Comparison of ENCODE assay signal across 22 mouse cellular contexts in the genomic region with DNA sequence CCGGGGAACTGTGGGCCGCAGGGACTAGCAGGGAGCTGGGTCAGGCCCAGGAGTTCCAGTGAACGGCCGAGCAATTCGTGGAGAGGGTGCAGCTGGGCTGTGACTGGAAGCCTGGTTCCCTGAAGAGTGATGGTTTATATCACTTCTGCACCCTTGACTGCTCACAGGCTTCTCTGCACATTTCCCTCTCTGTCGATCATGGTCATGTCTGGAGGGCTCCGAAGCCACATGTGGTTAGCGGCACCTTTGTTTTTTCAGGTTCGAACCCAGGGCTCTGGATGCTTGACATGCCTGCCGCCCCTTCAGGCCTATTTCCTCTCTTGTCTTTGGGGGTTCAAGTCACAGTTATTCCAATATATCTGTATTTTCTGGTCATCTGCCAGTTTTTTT. TPM values are rescaled to one million over a fixed set of nuclear protein-coding genes. Genes with fewer than 3 reads are reported as not detected.
DNase-seq lines count a peak whose midpoint lies in the region; ATAC-seq and TF ChIP-seq lines count a peak whose summit lies in the region.
"Had no signal": no experiment of that assay in that cellular context is flagged by ENCODE, and none has a peak within 500 bp of the region (broad histone marks: within the 10 kb centered on the region; RNA-seq: fewer than 3 reads in every experiment).

No protein-coding gene starts in this region.

- no peak for TF ChIP-seq CTCF in small intestine, adult 2 months (IDR thresholded peaks at IDR 0.05; ENCODE audit: extremely low read depth, insufficient read length, insufficient replicate concordance, low read depth, low read length)

- 0 out of 2 replicates have a peak overlapping the region, but pooled peaks have one; percentile 11 for H3K9ac ChIP-seq in hindbrain, embryonic 14.5 days
- peak overlapping the region; percentile 14; the same call in 1 of the 2 replicates for H3K9ac ChIP-seq in neural tube, embryonic 13.5 days
- no peak overlapping the region for H3K9ac ChIP-seq in ES-E14 (ENCODE audit: insufficient read depth, low read depth, low read length, poor library complexity, severe bottlenecking)
- H3K9ac ChIP-seq: forebrain, embryonic 13.5 days; lung, embryonic 14.5 days; midbrain, embryonic 12.5 days; neural tube, embryonic 12.5 days; stomach, embryonic 15.5 days had no signal

- H3K27me3 ChIP-seq in hindbrain, embryonic 14.5 days (ENCODE audit: control insufficient read depth, insufficient read depth, low read length): peaks cover 7% of the 10 kb centered on the region; the same call in 1 of the 2 replicates
- peaks cover 51% of the 10 kb centered on the region for H3K27me3 ChIP-seq in hindbrain, embryonic 10.5 days (ENCODE audit: insufficient read depth, poor library complexity, severe bottlenecking)
- peaks cover 45% of the 10 kb centered on the region for H3K27me3 ChIP-seq in neural tube, embryonic 13.5 days
- H3K27me3 ChIP-seq in small intestine, adult 2 months (ENCODE audit: control insufficient read depth, insufficient read depth, low read length): no peaks in the 10 kb centered on the region

- no peak for ATAC-seq in hindbrain, embryonic 14.5 days (ENCODE audit: low FRiP score)
- no peak for ATAC-seq in neural tube, embryonic 13.5 days (ENCODE audit: low read depth)
- ATAC-seq: forebrain, embryonic 13.5 days had no signal

- no peak for TF ChIP-seq POLR2A in small intestine, adult 2 months (IDR thresholded peaks at IDR 0.05; ENCODE audit: low read depth, low read length)

- no peaks in the 10 kb centered on the region for H3K4me1 ChIP-seq in hindbrain, embryonic 14.5 days (replicated peaks; ENCODE audit: control insufficient read depth, insufficient read depth, low read length)
- H3K4me1 ChIP-seq in hindbrain, embryonic 10.5 days (replicated peaks): peaks cover 16% of the 10 kb centered on the region; the same call in 1 of the 2 replicates
- H3K4me1 ChIP-seq in neural tube, embryonic 13.5 days (replicated peaks): no peaks in the 10 kb centered on the region
- H3K4me1 ChIP-seq in ES-E14 (ENCODE audit: control insufficient read depth in 2 of 2, insufficient read depth in 2 of 2, low read length in 2 of 2, poor library complexity in 1 of 2): no peaks in the 10 kb centered on the region
- H3K4me1 ChIP-seq in small intestine, adult 2 months (ENCODE audit: control insufficient read depth, insufficient read depth, insufficient read length, low read length): peaks cover 21% of the 10 kb centered on the region
- H3K4me1 ChIP-seq: forebrain, embryonic 13.5 days; neural tube, embryonic 12.5 days had no signal

- no peak overlapping the region for H3K4me3 ChIP-seq in hindbrain, embryonic 14.5 days (replicated peaks; ENCODE audit: low read length)
- H3K4me3 ChIP-seq in hindbrain, embryonic 10.5 days: no peak overlapping the region
- no peak overlapping the region for H3K4me3 ChIP-seq in neural tube, embryonic 13.5 days
- peak overlapping the region; percentile 20 to 54; a peak in 3 of 4 replicates for H3K4me3 ChIP-seq in ES-E14 (ENCODE audit: insufficient read depth in 1 of 2, low read depth in 1 of 2, low read length in 2 of 2, poor library complexity in 1 of 2, severe bottlenecking in 1 of 2)
- H3K4me3 ChIP-seq in small intestine, adult 2 months (ENCODE audit: low read depth, low read length): peak overlapping the region; percentile 35; the same call in 1 of the 2 replicates
- H3K4me3 ChIP-seq: forebrain, embryonic 13.5 days; midbrain, embryonic 12.5 days; neural tube, embryonic 12.5 days; stomach, embryonic 15.5 days had no signal

- WGBS in hindbrain, embryonic 14.5 days: 59% methylated on average over 10 of the region's 10 CpGs
- 60% methylated on average over 10 of the region's 10 CpGs for WGBS in hindbrain, embryonic 10.5 days
- 60% methylated on average over 10 of the region's 10 CpGs for WGBS in neural tube, embryonic 13.5 days
- 76% methylated on average over 10 of the region's 10 CpGs for WGBS in small intestine, adult 2 months

- H3K36me3 ChIP-seq in hindbrain, embryonic 14.5 days (replicated peaks; ENCODE audit: control insufficient read depth, insufficient read depth): no peaks in the 10 kb centered on the region
- H3K36me3 ChIP-seq in hindbrain, embryonic 10.5 days: no peaks in the 10 kb centered on the region
- no peaks in the 10 kb centered on the region for H3K36me3 ChIP-seq in neural tube, embryonic 13.5 days
- no peaks in the 10 kb centered on the region for H3K36me3 ChIP-seq in ES-E14 (ENCODE audit: control insufficient read depth, insufficient read depth, low read length, poor library complexity, severe bottlenecking)
- no peaks in the 10 kb centered on the region for H3K36me3 ChIP-seq in small intestine, adult 2 months (ENCODE audit: control insufficient read depth, insufficient read depth, low read length)
- H3K36me3 ChIP-seq: midbrain, embryonic 12.5 days; neural tube, embryonic 12.5 days; stomach, embryonic 15.5 days had no signal

- in situ Hi-C loops in ES-E14 (cut with MboI; ENCODE audit: low sequenced_read_pairs in 2 of 2, unreplicated experiment in 2 of 2): no loop called here

- H3K27ac ChIP-seq in hindbrain, embryonic 14.5 days: no peak overlapping the region
- no peak overlapping the region for H3K27ac ChIP-seq in hindbrain, embryonic 10.5 days
- H3K27ac ChIP-seq in neural tube, embryonic 13.5 days (replicated peaks): no peak overlapping the region
- no peak overlapping the region for H3K27ac ChIP-seq in ES-E14 (ENCODE audit: insufficient read depth, low read depth, low read length, poor library complexity, severe bottlenecking)
- no peak overlapping the region for H3K27ac ChIP-seq in small intestine, adult 2 months (ENCODE audit: insufficient read depth, low read depth, low read length)
- H3K27ac ChIP-seq: forebrain, embryonic 13.5 days; macrophage; midbrain, embryonic 12.5 days; neural tube, embryonic 12.5 days; stomach, embryonic 15.5 days had no signal

- DNase-seq in hindbrain, embryonic 14.5 days (ENCODE audit: low spot score): no peak
- no peak for DNase-seq in hindbrain, embryonic 10.5 days (ENCODE audit: low spot score)
- no peak for DNase-seq in neural tube, embryonic 10.5 days (ENCODE audit: extremely low spot score, low spot score)
- DNase-seq in ES-E14 (ENCODE audit: low read depth, low spot score): no peak
- no peak for DNase-seq in lung, postnatal 10 days
- DNase-seq: adrenal gland, postnatal 10 days; cerebellum, adult 11-12 months; cerebellum, postnatal 36 days; kidney, adult 9 months; lung, embryonic 14.5 days; right cerebral cortex, postnatal 25 days had no signal

- H3K9me3 ChIP-seq in hindbrain, embryonic 14.5 days (ENCODE audit: control insufficient read depth, low read length): no peaks in the 10 kb centered on the region
- H3K9me3 ChIP-seq in hindbrain, embryonic 10.5 days: no peaks in the 10 kb centered on the region
- no peaks in the 10 kb centered on the region for H3K9me3 ChIP-seq in neural tube, embryonic 13.5 days
- no peaks in the 10 kb centered on the region for H3K9me3 ChIP-seq in ES-E14 (ENCODE audit: control insufficient read depth, insufficient read depth, low read depth, low read length)
- H3K9me3 ChIP-seq: forebrain, embryonic 13.5 days; midbrain, embryonic 12.5 days; neural tube, embryonic 12.5 days; stomach, embryonic 15.5 days had no signal

- no peak overlapping the region for H3K4me2 ChIP-seq in hindbrain, embryonic 14.5 days (replicated peaks)
- no peak overlapping the region for H3K4me2 ChIP-seq in neural tube, embryonic 13.5 days
- H3K4me2 ChIP-seq: forebrain, embryonic 13.5 days; liver, embryonic 11.5 days; lung, embryonic 14.5 days; midbrain, embryonic 12.5 days; neural tube, embryonic 12.5 days; stomach, embryonic 15.5 days had no signal

TF ChIP-seq in ES-E14, 5 proteins besides CTCF, POLR2A, EP300 and RAD21 (continues in another document):
- TF ChIP-seq CHD2 (IDR thresholded peaks at IDR 0.05; ENCODE audit: low read depth, low read length) (no peak), ZNF384 (IDR thresholded peaks at IDR 0.05; ENCODE audit: low read depth, low read length) (peak; percentile 44; the same call in 1 of the 2 replicates), MAFK (IDR thresholded peaks at IDR 0.05; ENCODE audit: insufficient read depth, low read depth, low read length) (no peak)

RNA-seq across cellular contexts. Expression of gene Lta, which starts 0.2 kb away (rescaled TPM):
- 0.23 and 0.55 TPM in 2 replicates for polyA plus RNA-seq in hindbrain, embryonic 14.5 days (2014; fragmentation: Nextera tagmentation; extraction: Ambion mirVana)
- polyA plus RNA-seq in hindbrain, embryonic 10.5 days (2016; fragmentation: Nextera tagmentation; extraction: Ambion mirVana): not detected in 2 replicates
- polyA plus RNA-seq in neural tube, embryonic 13.5 days (2015; fragmentation: Nextera tagmentation; extraction: Ambion mirVana): 0.42 TPM in 1 of 2 replicates, not detected in the other
- 0.13 TPM in 1 of 2 replicates, not detected in the other for total RNA-seq in ES-E14 (2012; rRNA removed)
- 0.47 and 0.66 TPM in 2 replicates for polyA plus RNA-seq in small intestine, adult 2 months (2012; rRNA removed)
- polyA plus RNA-seq: forebrain, embryonic 13.5 days; heart, postnatal 0 days; liver, embryonic 11.5 days; macrophage; midbrain, embryonic 12.5 days; neural tube, embryonic 12.5 days had no signal

RNA-seq across cellular contexts. Expression of gene Tnf, which starts 3.6 kb away (rescaled TPM):
- polyA plus RNA-seq in hindbrain, embryonic 14.5 days (2014; fragmentation: Nextera tagmentation; extraction: Ambion mirVana): not detected in 2 replicates
- polyA plus RNA-seq in hindbrain, embryonic 10.5 days (2016; fragmentation: Nextera tagmentation; extraction: Ambion mirVana): not detected in 2 replicates
- polyA plus RNA-seq in neural tube, embryonic 13.5 days (2015; fragmentation: Nextera tagmentation; extraction: Ambion mirVana): 0.13 TPM in 1 of 2 replicates, not detected in the other
- total RNA-seq in ES-E14 (2012; rRNA removed): 0.22 TPM in 1 of 2 replicates, not detected in the other
- 0.94 and 1.8 TPM in 2 replicates for polyA plus RNA-seq in small intestine, adult 2 months (2012; rRNA removed)
- total RNA-seq: layer of hippocampus, postnatal 25 days; left cerebral cortex, postnatal 25 days had no signal
- polyA plus RNA-seq: forebrain, embryonic 13.5 days; midbrain, embryonic 12.5 days; neural tube, embryonic 12.5 days had no signal

RNA-seq across cellular contexts. Expression of gene Ltb, which starts 11.1 kb away (rescaled TPM):
- polyA plus RNA-seq in hindbrain, embryonic 14.5 days (2014; fragmentation: Nextera tagmentation; extraction: Ambion mirVana): 0.29 and 0.39 TPM in 2 replicates
- 0.17 and 0.19 TPM in 2 replicates for polyA plus RNA-seq in hindbrain, embryonic 10.5 days (2016; fragmentation: Nextera tagmentation; extraction: Ambion mirVana)
- polyA plus RNA-seq in neural tube, embryonic 13.5 days (2015; fragmentation: Nextera tagmentation; extraction: Ambion mirVana): 0.22 and 0.58 TPM in 2 replicates
- total RNA-seq in ES-E14 (2012; rRNA removed): 10.1 and 19.6 TPM in 2 replicates
- 26.2 and 32.9 TPM in 2 replicates for polyA plus RNA-seq in small intestine, adult 2 months (2012; rRNA removed)
- polyA plus RNA-seq: forebrain, embryonic 13.5 days; lung, embryonic 14.5 days had no signal

RNA-seq across cellular contexts. Expression of gene Gm16181, which starts 15.3 kb away (rescaled TPM):
- not detected in 2 replicates for polyA plus RNA-seq in hindbrain, embryonic 14.5 days (2014; fragmentation: Nextera tagmentation; extraction: Ambion mirVana)
- polyA plus RNA-seq in hindbrain, embryonic 10.5 days (2016; fragmentation: Nextera tagmentation; extraction: Ambion mirVana): 0.42 and 0.46 TPM in 2 replicates
- 0.56 TPM in 1 of 2 replicates, not detected in the other for polyA plus RNA-seq in neural tube, embryonic 13.5 days (2015; fragmentation: Nextera tagmentation; extraction: Ambion mirVana)
- not detected in 2 replicates for total RNA-seq in ES-E14 (2012; rRNA removed)
- 0.22 TPM in 1 of 2 replicates, not detected in the other for polyA plus RNA-seq in small intestine, adult 2 months (2012; rRNA removed)
- total RNA-seq: layer of hippocampus, postnatal 25 days; left cerebral cortex, postnatal 25 days had no signal
- polyA plus RNA-seq: liver, embryonic 11.5 days; macrophage; neural tube, embryonic 12.5 days had no signal

RNA-seq across cellular contexts. Expression of gene Lst1, which starts 17.1 kb away (rescaled TPM):
- polyA plus RNA-seq in hindbrain, embryonic 14.5 days (2014; fragmentation: Nextera tagmentation; extraction: Ambion mirVana): 8.2 and 13.3 TPM in 2 replicates
- 4.8 and 11.9 TPM in 2 replicates for polyA plus RNA-seq in hindbrain, embryonic 10.5 days (2016; fragmentation: Nextera tagmentation; extraction: Ambion mirVana)
- polyA plus RNA-seq in neural tube, embryonic 13.5 days (2015; fragmentation: Nextera tagmentation; extraction: Ambion mirVana): 7.8 and 8.9 TPM in 2 replicates
- total RNA-seq in ES-E14 (2012; rRNA removed): 2.6 and 2.7 TPM in 2 replicates
- 11.5 and 18.8 TPM in 2 replicates for polyA plus RNA-seq in small intestine, adult 2 months (2012; rRNA removed)

Comparison
In these comparisons a context has a peak if more than half of its experiments do, and no peak if none do; other contexts are left out.
1. H3K4me3 ChIP-seq: peak in ES-E14 (2 of 2) and small intestine, adult 2 months (single experiment); none in hindbrain, embryonic 14.5 days (single experiment), hindbrain, embryonic 10.5 days (single experiment) and neural tube, embryonic 13.5 days (single experiment).
2. RNA of gene Ltb, which starts 11.1 kb away (polyA plus RNA-seq): 26.2 to 32.9 TPM in small intestine, adult 2 months; 0.29 to 0.39 TPM in hindbrain, embryonic 14.5 days, 0.22 to 0.58 TPM in neural tube, embryonic 13.5 days and 0.17 to 0.19 TPM in hindbrain, embryonic 10.5 days; every median in the first group is over 10 times any median in the second.